Mouse (Mus musculus) thymus, adult 2 months (tissue): Measurements from ENCODE around the gene Arhgap31.

ENCODE experiments used
- CTCF ChIP-seq: fragments of 200-500 bp; IDR thresholded peaks from 2 replicates; pipeline ENCODE4 v1.5.1; 2012; ENCODE audit warnings: mild to moderate bottlenecking, control low read depth, low read length, moderate library complexity, borderline replicate concordance; ENCODE audit not compliant: control insufficient read depth, poor library complexity, insufficient read depth; ENCODE audit errors: extremely low read depth
- POLR2A ChIP-seq: fragments of 200-500 bp; IDR thresholded peaks from 2 replicates; pipeline ENCODE4 v1.6.1; 2012; ENCODE audit warnings: mild to moderate bottlenecking, low read length, control low read depth, moderate library complexity; ENCODE audit not compliant: control insufficient read depth, poor library complexity, insufficient read depth; ENCODE audit errors: extremely low read depth

GRCm38 (mm10) chr16:38666523-38666922, 46.6 kb downstream of the Arhgap31 start:
- TF ChIP-seq POLR2A, result no peak
- TF ChIP-seq CTCF, result no peak
